Mouse (Mus musculus): ENCODE measurements around the gene Fam160a2. TPM values are rescaled to one million over a fixed set of nuclear protein-coding genes. Genes with fewer than 3 reads are reported as not detected.

Gene Fam160a2
- total RNA-seq, 1 experiment from 2014 or later = 19.5 TPM

Other genes with a start within 250 kb of the Fam160a2 start
- not detected in 3 replicates for gene Olfr684, start 236.4 kb downstream of the Fam160a2 start, total RNA-seq (2017)
- gene Olfr685, start 214.0 kb downstream of the Fam160a2 start, total RNA-seq (2017) = not detected in 3 replicates
- gene Olfr686, start 192.6 kb downstream of the Fam160a2 start, total RNA-seq (2017) = not detected in 3 replicates
- gene Olfr688, start 112.0 kb downstream of the Fam160a2 start, total RNA-seq (2017) = not detected in 3 replicates
- not detected in 3 replicates for gene Olfr689, start 88.9 kb downstream of the Fam160a2 start, total RNA-seq (2017)
- 0.39 TPM in 1 of 3 replicates, not detected in the others for gene Olfr690, start 66.0 kb downstream of the Fam160a2 start, total RNA-seq (2017)
- gene Olfr691, start 57.8 kb downstream of the Fam160a2 start, total RNA-seq (2017) = not detected in 3 replicates
- gene Olfr692, start 31.8 kb downstream of the Fam160a2 start, total RNA-seq (2017) = not detected in 3 replicates
- gene Gm5901, start 25.0 kb downstream of the Fam160a2 start, total RNA-seq (2017) = not detected in 3 replicates
- not detected in 3 replicates for gene Cnga4, start 4.5 kb upstream of the Fam160a2 start, total RNA-seq (2017)
- not detected in 3 replicates for gene Cckbr, start 25.7 kb upstream of the Fam160a2 start, total RNA-seq (2017)
- not detected in 3 replicates for gene Cavin3, start 82.2 kb upstream of the Fam160a2 start, total RNA-seq (2017)
- gene Smpd1, start 154.3 kb upstream of the Fam160a2 start, total RNA-seq (2017) = 20.2 to 29.2 TPM (median 28.0 TPM) in 3 replicates
- gene Apbb1, start 181.6 kb upstream of the Fam160a2 start, total RNA-seq (2017) = 6.0 to 25.3 TPM (median 10.9 TPM) in 3 replicates
- not detected in 3 replicates for gene Hpx, start 200.1 kb upstream of the Fam160a2 start, total RNA-seq (2017)
- 4.9 to 26.3 TPM (median 23.4 TPM) in 3 replicates for gene Trim3, start 233.5 kb upstream of the Fam160a2 start, total RNA-seq (2017)
- 57.4 to 73.7 TPM (median 68.2 TPM) in 3 replicates for gene Timm10b, start 240.0 kb upstream of the Fam160a2 start, total RNA-seq (2017)
- 35.1 to 41.9 TPM (median 38.1 TPM) in 3 replicates for gene Arfip2, start 240.4 kb upstream of the Fam160a2 start, total RNA-seq (2017)
- gene Gm45799, start 240.5 kb upstream of the Fam160a2 start, total RNA-seq (2017) = 1.5 to 7.3 TPM (median 2.1 TPM) in 3 replicates

Data from monocyte, adult 5-6 weeks (primary cell).